Mouse (Mus musculus) urinary bladder, postnatal 4 days (tissue): ENCODE data around the gene Hormad2.
A peak's percentile ranks its signal among the peaks of the same experiment; 100 is the strongest.

Source experiments
- DNase-seq, 2 experiments: peaks; one replicate each; pipeline ENCODE4 v3.0.0; 2021 to 2022; ENCODE audit warnings: low spot score in 2 of 2

Hormad2 gene

DNA sequence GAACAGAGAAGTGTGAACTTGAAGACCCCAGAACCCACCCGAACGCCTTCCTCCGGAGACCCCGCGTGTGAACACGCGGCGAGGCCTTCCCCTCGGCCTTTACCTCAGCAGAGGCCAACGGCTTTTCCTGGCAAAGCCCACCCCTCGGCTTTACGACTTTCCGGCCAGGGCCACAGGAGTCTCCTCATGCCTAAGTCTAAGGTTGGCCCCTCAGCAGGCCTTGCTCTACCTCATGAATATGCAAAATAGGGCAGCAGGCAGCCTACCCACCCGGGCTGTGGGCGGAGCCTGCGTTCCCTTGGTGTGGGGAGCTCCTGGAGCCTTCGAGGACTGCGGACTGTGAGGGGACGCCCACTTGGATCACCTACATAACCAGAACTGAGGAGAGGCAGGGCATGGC lies at the start of gene Hormad2:
Gene Hormad2 (minus strand): TSS at position 128 of the 400 bp plus-strand sequence.
- no peak for DNase-seq

GRCm38 (mm10) chr11:4489207-4489606 lies 48.3 kb upstream of the Hormad2 start:
- DNase-seq, result no peak

DNA sequence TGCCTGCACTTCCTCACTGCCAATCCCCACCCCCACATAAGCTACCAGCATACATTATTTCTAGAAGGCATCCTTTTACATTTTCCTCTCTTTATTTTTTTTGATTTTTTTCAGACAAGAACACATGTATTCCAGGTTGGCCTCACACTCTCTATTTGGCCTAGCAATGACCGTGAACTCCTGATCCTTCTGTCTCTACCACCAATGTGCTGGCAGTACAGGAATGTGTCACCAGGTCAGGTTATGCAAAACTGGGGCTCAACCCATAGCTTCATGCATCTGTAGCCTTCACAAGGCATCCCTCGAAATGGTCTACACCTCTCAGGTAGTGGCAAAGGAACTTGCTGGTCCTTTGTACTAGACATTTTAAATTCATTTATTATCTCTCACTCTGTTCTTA lies 47.9 kb upstream of the Hormad2 start:
- no peak for DNase-seq

GRCm38 (mm10) chr11:4488367-4488766 lies 47.5 kb upstream of the Hormad2 start:
- DNase-seq, result no peak

GRCm38 (mm10) chr11:4487401-4487965 lies 46.6 kb upstream of the Hormad2 start:
- DNase-seq, result peak in 1 of 2 experiments; percentile 39

- no peak for DNase-seq
Measured at GRCm38 (mm10) chr11:4484541-4484940, 43.6 kb upstream of the Hormad2 start.

GRCm38 (mm10) chr11:4482641-4483040 lies 41.7 kb upstream of the Hormad2 start:
- no peak for DNase-seq

DNA sequence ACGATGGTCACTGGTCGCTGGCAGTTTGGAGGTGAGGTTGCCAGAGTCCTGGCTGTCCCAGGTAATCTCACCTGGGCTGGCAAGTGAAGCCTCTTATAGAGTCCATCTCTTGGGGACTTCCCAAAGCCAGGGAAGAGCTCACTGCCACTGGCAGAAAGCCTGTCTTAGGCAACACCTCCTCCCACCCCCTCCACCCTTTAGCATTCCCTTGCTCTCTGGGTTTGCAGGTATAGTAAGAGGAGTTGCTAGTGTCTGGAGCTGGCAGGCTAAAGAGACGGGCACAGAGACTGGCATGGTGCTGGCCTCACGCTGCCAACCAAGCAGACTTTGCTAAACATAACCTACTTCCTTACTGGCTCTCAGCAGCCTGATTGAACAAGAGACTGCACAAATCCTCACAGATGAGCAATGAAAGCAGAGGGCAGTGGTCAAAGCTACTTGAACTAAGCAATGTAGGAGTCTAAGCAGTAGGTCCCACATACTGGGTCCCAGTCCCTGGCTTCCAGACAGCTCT lies 35.3 kb upstream of the Hormad2 start:
- DNase-seq, result no peak

GRCm38 (mm10) chr11:4472464-4473179 lies 31.7 kb upstream of the Hormad2 start:
- DNase-seq, result no peak

GRCm38 (mm10) chr11:4471734-4472133 lies 30.8 kb upstream of the Hormad2 start:
- DNase-seq, result no peak

- DNase-seq, result no peak
Measured at GRCm38 (mm10) chr11:4471251-4471650, 30.3 kb upstream of the Hormad2 start.

DNA sequence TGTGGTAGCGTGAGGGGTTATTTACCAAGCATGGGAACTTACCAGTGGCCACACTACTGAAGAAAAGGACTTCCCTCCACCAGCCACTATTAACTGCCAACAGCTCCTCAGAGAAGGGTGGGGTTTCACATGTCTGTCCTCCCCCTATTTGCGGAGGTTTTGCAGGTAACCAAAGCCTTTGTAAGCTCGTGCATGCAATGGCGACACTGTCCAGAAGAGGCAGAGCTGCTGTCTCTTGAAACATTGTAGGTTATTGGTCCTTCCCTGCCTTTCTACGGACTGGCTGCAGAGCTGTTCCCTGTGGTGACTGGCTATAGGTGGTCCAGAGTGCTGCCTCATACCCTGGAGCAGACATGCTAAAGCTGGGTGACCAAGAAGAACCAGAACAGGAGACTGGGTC lies 28.2 kb upstream of the Hormad2 start:
- DNase-seq, result no peak

GRCm38 (mm10) chr11:4467436-4467835 lies 26.5 kb upstream of the Hormad2 start:
- no peak for DNase-seq

GRCm38 (mm10) chr11:4466191-4466590 lies 25.3 kb upstream of the Hormad2 start:
- DNase-seq, result no peak

DNA sequence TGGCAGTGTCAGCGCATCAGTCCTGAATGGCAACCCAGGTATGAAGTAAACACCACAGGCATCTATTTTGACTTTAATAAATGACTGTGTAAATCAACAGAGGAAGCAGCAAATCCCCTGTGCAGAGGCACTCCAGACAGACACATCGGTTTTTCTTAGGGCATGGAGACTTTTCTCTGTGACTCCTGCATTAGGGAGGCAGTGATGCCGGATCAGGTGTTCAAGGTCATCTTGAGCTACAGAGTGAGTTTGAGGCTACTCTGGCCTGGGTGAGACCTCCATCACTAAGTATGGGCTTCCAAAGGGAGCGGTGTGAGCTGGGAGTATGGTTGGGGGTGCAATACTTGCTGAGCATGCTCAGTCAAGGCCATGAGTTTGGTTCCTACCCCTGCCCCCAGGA lies 23.7 kb upstream of the Hormad2 start:
- DNase-seq, result no peak

DNA sequence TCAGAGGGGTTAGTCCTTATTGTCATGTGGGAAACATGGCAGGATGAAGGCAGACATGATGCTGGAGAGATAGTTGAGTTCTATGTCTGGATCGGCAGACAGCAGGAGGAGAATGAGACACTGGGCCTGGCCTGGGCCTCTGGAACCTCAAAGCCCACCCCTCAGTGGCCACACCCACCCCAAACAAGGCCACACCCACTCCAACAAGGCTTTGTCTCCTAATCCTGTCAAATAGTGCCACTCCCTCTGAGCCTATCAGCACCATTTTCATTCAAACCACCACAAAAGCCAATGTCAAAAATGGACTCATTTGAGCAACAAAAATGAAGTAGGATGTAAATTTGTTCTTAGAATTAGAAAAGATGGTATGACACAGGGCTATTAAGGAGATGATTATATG lies 23.3 kb upstream of the Hormad2 start:
- DNase-seq, result no peak

DNA sequence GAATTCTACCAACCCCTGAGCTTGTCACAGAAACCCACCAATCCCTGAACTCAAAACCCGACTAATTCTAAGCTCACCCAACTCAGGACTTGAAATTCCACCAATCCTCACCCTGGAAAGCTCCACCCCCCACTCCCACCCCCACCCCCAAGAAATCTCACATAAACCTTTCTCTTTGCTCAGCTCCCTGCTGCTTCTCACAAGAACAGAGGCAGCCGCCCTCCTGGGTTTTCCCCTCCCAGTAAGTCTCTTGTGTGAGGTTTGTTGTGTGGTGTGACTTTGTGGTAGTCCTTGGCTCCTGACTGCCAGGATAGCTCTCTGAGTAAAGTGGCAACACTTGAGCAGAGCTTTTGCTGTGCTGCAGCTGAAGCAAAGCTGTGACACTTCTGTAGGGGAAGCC lies 22.0 kb upstream of the Hormad2 start:
- DNase-seq, result no peak

- DNase-seq, result no peak
Measured at GRCm38 (mm10) chr11:4461154-4461553, 20.2 kb upstream of the Hormad2 start.

- DNase-seq, result no peak
Measured at GRCm38 (mm10) chr11:4460615-4461014, 19.7 kb upstream of the Hormad2 start.

DNA sequence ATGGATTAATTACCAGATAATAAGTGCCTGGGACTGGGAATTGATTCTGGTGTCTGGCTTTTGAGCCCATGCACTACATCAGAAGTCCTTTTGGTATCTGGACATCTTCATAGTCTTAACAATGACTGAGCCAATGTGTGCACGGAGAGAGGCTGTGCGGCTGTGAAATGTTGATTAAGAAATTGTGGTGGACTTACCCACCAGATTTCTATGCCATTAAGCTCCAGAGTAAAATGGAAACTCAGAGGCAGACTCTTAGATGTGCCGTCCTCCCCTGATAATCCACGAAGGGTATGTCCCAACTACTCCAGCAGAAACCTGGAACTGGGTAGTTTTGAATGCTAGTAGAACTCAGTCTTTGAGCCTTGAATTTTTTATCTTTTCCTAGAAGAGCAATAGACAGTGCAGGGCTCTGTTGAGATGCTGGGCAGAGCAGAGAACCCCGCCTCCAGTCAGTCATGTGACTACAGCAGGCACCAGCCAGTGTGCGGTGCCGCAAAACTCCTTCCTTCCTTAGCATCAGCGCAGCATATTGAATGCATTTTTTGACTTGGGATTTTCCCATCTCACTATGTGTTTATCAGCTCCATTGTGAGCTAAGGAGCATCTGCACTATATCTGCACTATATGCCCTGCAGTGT lies 14.1 kb upstream of the Hormad2 start:
- DNase-seq, result no peak

DNA sequence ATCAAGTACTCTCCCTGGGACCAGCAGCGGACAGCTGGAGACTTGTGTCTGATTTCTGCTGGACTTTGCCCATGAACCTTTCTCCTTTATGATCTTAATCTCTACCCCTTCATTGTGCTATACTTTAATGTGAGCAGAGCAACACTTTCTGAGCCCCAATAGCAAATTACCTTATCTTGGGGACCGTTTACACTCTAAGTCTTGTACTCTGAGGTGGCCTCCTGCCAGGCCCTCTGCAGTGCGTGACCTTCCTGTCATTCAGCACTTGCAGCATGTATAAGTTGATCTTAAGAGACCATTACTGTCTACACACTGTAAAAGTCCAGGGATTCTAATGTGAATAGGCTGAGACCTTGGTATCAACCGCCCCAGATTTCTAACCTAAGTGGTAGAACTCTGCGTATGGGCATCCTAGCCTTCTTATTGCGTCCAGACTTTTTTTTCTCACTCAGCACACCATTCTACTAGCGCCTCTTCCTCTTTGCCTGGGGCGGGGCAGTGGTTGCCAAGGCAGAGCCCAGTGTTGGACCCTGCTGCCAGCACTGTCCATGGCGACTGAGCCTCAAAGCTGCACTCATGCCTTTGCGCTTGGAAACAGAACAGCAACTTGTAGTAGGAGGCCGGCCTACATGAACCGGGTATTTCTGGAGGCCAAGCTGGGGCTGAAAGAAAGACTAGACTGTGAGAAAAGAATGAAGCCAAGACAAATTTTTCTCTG lies 11.7 kb upstream of the Hormad2 start:
- no peak for DNase-seq

- DNase-seq, result no peak
Measured at GRCm38 (mm10) chr11:4451116-4451515, 10.2 kb upstream of the Hormad2 start.
